Mouse (Mus musculus) brain, embryonic 14.5 days (tissue): ENCODE measurements around the gene Rbm47.

Source experiments
- CTCF ChIP-seq: fragments of 200-500 bp; IDR thresholded peaks from 2 replicates; pipeline ENCODE4 v1.5.1; 2012; ENCODE audit warnings: inconsistent platforms, mild to moderate bottlenecking, moderate library complexity, borderline replicate concordance; ENCODE audit not compliant: insufficient read depth, insufficient read length; ENCODE audit errors: extremely low read depth
- POLR2A ChIP-seq: fragments of 200-500 bp; IDR thresholded peaks from 2 replicates; pipeline ENCODE4 v1.6.1; 2012; ENCODE audit warnings: mild to moderate bottlenecking, inconsistent platforms, borderline replicate concordance; ENCODE audit not compliant: poor library complexity, insufficient read depth, insufficient read length, severe bottlenecking; ENCODE audit errors: extremely low read depth

DNA sequence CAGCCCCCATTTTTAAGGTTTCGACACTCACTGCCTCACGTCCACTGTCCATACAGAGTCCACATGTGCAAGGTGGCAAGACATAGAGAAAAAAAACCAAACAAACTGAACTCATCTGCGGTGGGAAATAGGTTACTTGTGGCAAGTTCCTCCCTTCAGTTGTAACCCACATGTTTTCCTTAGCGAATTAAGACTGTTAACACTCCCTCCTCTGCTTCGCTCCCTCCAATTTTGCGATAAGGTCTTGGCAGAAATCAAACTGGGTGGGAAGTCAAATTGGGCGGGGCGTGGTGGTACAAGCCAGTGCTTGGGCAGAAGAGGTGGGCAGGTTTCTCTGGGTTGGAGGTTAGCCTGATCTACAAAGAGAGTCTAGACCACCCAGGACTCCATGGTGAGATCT is 101.2 kb downstream of the Rbm47 start:
- TF ChIP-seq CTCF (no peak), POLR2A (no peak)
